Mouse (Mus musculus): ENCODE results near the gene Xrn2.

DNA sequence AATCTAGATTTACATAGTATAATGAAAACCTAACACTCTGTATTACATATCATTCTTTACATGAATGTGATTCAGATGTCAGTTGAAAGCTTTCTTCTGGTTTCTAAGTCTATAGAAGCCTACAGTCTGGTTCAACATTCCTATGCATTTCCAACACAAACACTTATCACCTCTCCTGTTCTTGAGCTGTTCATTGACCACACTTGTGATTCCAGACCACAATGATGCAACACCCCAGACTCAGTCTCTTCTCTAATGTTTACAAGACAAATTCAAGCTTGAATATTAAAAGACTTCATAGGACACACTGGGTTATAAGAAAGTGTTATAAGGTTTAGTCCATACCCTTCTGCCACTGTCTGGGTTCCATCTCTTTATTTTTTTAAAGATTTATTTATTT, 3.7 kb upstream of the Xrn2 start:
- peak; percentile 79 for TF ChIP-seq EP300 (IDR thresholded peaks at IDR 0.05)
- no peak for TF ChIP-seq CTCF (IDR thresholded peaks at IDR 0.05)

All from lung, postnatal 0 days (tissue).